Mouse (Mus musculus) brain, embryonic 14.5 days (tissue): ENCODE measurements around the gene Ubr4.

Experiments used
- CTCF ChIP-seq: fragments of 200-500 bp; IDR thresholded peaks from 2 replicates; pipeline ENCODE4 v1.5.1; 2012; ENCODE audit warnings: inconsistent platforms, mild to moderate bottlenecking, moderate library complexity, borderline replicate concordance; ENCODE audit not compliant: insufficient read depth, insufficient read length; ENCODE audit errors: extremely low read depth
- POLR2A ChIP-seq: fragments of 200-500 bp; IDR thresholded peaks from 2 replicates; pipeline ENCODE4 v1.6.1; 2012; ENCODE audit warnings: mild to moderate bottlenecking, inconsistent platforms, borderline replicate concordance; ENCODE audit not compliant: poor library complexity, insufficient read depth, insufficient read length, severe bottlenecking; ENCODE audit errors: extremely low read depth

DNA sequence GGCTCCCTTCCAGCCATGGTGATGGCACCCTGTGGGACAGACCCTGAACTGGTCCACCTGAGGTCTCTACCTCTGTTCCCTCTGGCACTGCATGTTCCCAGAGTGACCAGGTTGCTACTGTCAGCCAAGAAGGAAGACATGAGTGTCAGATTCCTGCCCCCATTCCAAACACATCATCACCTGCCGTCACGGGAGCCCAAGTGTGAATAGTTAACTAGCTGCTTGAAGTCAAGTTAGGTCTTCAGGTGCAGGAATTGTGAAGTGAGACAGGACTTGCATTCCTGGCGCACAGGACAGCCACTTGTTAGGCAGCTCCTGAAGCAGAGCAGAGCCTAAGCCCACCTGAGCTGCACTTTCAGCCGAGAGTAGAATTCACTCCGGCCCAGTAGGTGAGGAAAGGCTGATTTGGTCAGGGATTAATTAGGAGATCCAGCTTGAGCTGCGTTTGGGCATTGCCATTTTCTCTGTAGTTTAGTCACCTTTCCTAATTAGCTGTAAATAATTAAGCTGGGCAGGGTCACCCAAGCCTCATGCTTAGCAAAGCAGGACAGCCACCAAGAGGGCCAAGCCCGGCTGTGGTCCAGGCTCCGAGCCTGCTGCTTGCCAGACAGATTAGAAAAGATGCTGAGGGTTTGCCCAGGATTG is 131.2 kb downstream of the Ubr4 start:
- TF ChIP-seq POLR2A (no peak), CTCF (no peak)
